Mouse (Mus musculus) lung, adult 2 months (tissue): ENCODE measurements at regions not wholly inside any gene's neighbourhood (a gene's known extent, or its start where the extent isn't known, plus 50 kb on each side); places are given as distances from the start of the nearest gene placed in this dataset.

ENCODE experiments used
- DNase-seq: peaks from one replicate; pipeline ENCODE4 v3.0.0; 2022
- H3K4me1 ChIP-seq: fragments of 200-500 bp; 2 replicates; pipeline ENCODE4 v1.6.1; 2011; ENCODE audit warnings: low read length; ENCODE audit not compliant: control insufficient read depth, insufficient read depth
- H3K4me3 ChIP-seq: fragments of 200-500 bp; replicated peaks from 2 replicates; pipeline ENCODE3; 2011; ENCODE audit warnings: low read depth, mild to moderate bottlenecking, control low read depth, low read length; ENCODE audit errors: extremely low read depth
- CTCF ChIP-seq: fragments of 200-500 bp; IDR thresholded peaks from 2 replicates; pipeline ENCODE4 v1.5.1; 2011; ENCODE audit warnings: mild to moderate bottlenecking, low read length, control low read depth; ENCODE audit not compliant: insufficient read depth
- POLR2A ChIP-seq: fragments of 200-500 bp; IDR thresholded peaks from 2 replicates; pipeline ENCODE4 v1.6.1; 2011; ENCODE audit warnings: low read depth, mild to moderate bottlenecking, control low read depth, low read length, borderline replicate concordance; ENCODE audit errors: extremely low read depth
- WGBS: fragments of 180-500 bp; shearing (Covaris S2); methylation state at CpG from one replicate; pipeline ENCODE4 v1.1.7; 2018; 5-methylcytosine and 5-hydroxymethylcytosine counted together

- no peak for TF ChIP-seq CTCF
- no peak for TF ChIP-seq POLR2A
- WGBS: 42% methylated on average over 1 of the region's 1 CpGs
- H3K4me1 ChIP-seq: no peaks in the 10 kb centered on the region
- H3K4me3 ChIP-seq: no peak overlapping the region
- DNase-seq: no peak
Measured at GRCm38 (mm10) chr19:30331850-30332249, 99.1 kb downstream of the Mbl2 start.

DNA sequence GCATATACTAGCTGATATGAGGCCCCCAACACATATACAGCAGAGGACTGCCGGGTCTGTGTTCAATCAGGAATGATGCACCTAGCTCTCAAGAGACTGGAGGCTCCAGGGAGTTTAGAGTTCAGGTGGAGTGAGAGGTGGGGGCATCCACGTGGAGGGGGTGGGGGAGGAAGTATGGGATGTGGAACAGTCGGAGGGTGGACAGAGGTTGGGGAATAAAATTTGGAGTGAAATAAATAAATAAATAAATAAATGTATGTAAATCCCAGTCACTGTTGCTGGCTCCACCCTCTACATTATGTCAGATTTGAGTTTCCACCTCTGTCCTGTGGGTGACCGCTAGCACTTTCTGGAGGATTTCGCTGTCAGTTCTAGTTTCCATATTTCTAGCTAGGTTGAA is 111.7 kb downstream of the Mbl2 start:
- WGBS: 82% methylated on average over 5 of the region's 5 CpGs
- H3K4me3 ChIP-seq: no peak overlapping the region
- H3K4me1 ChIP-seq: no peaks in the 10 kb centered on the region
- no peak for DNase-seq
- no peak for TF ChIP-seq CTCF
- no peak for TF ChIP-seq POLR2A

- TF ChIP-seq CTCF: no peak
- TF ChIP-seq POLR2A: no peak
- DNase-seq: no peak
- Histone ChIP-seq H3K4me1 (no peaks in the 10 kb centered on the region), H3K4me3 (no peak overlapping the region)
- WGBS: 76% methylated on average over 6 of the region's 6 CpGs
Measured at GRCm38 (mm10) chr19:30348924-30349323, 116.2 kb downstream of the Mbl2 start.

GRCm38 (mm10) chr19:30354981-30355380 is 122.2 kb downstream of the Mbl2 start:
- WGBS: 25% methylated on average over 4 of the region's 4 CpGs
- DNase-seq: no peak
- H3K4me1 ChIP-seq: no peaks in the 10 kb centered on the region

GRCm38 (mm10) chr19:30358961-30359360 is 126.2 kb downstream of the Mbl2 start:
- no peak for TF ChIP-seq CTCF
- TF ChIP-seq POLR2A: no peak
- Histone ChIP-seq H3K4me3 (no peak overlapping the region), H3K4me1 (no peaks in the 10 kb centered on the region)
- 86% methylated on average over 6 of the region's 6 CpGs for WGBS
- no peak for DNase-seq

More at GRCm38 (mm10) chr19:30354981-30355380, 122.2 kb downstream of the Mbl2 start:
- TF ChIP-seq POLR2A (no peak), CTCF (no peak)
- no peak overlapping the region for H3K4me3 ChIP-seq

DNA sequence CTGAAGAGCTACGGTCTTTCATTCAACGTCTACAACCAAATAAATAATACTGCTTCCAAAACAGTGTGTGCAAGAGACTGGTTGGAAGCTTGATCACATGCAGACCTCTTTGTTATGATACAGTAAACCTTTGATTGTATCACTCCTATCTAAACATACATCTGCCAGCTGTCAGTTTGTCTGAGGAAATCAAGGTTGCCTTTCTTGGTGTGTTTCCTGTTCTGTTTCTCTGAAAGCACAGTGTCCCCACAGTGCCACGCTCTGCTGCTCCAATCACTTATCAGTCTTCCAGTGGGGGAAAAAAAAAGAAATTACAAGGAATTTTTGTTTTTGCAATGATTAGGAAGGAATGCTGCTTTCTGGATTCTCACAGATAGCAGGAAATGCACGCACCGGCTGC is 139.2 kb downstream of the Mbl2 start:
- 21% methylated on average over 5 of the region's 5 CpGs for WGBS
- no peak overlapping the region for H3K4me3 ChIP-seq
- DNase-seq: no peak
- no peaks in the 10 kb centered on the region for H3K4me1 ChIP-seq
- no peak for TF ChIP-seq POLR2A
- TF ChIP-seq CTCF: no peak

- TF ChIP-seq POLR2A (no peak), CTCF (no peak)
- no peak for DNase-seq
- Histone ChIP-seq H3K4me1 (no peaks in the 10 kb centered on the region), H3K4me3 (no peak overlapping the region)
- WGBS: 68% methylated on average over 6 of the region's 6 CpGs
Measured at GRCm38 (mm10) chr19:30379767-30380166, 147.0 kb downstream of the Mbl2 start.

DNA sequence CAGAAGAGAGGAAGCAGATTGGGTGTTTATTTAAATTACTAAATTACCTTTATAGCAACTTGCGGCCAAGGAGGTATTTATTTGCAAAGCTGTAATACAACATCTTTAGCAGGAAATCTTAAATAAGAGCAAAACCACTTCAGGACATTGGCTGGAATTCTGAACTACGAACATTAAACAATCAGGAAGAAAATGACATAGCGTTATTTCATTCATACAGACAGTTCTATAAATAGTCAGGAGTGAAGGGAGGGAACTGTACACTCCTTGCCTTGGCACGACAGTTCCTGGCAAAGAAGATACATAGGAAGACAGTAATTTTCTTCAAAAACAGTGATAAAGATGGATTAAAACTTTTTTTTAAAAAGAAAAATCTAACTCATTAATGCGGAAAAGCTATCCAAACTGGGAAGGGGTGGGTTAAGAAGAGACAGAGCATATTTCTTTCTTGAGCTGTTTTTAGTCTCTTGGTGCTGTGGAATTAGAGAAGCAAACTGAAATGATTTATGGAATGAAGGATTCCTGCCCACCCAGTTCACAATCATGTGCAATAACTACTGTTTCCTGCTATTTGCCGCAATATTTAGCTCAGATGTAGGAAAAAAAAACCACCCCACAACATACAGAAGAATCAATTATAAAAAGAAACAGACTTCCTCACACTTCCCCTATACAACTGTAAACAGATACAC is 147.9 kb downstream of the Mbl2 start:
- 20% methylated on average over 6 of the region's 6 CpGs for WGBS
- TF ChIP-seq CTCF (no peak), POLR2A (no peak)
- no peak for DNase-seq
- Histone ChIP-seq H3K4me3 (no peak overlapping the region), H3K4me1 (no peaks in the 10 kb centered on the region)

DNA sequence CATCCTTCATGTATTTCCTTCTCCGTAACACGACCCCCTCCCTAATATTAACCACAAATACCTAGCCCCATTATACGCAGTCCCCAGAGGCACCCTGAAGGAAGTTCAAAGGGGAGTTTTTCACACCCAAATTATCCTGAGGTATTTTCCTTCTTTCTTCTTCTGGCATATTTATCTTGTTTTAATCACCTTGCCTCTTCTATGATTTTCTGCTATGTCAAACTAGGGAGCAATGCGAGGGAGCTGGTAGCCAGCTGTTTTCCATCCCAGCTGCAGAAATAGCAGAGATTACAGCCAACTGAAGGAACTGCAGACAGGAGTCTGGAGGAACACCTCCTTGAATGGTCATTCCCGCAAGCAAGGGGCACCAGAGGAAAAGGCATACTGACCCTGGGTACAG is 155.7 kb downstream of the Dkk1 start:
- 51% methylated on average over 5 of the region's 5 CpGs for WGBS

DNA sequence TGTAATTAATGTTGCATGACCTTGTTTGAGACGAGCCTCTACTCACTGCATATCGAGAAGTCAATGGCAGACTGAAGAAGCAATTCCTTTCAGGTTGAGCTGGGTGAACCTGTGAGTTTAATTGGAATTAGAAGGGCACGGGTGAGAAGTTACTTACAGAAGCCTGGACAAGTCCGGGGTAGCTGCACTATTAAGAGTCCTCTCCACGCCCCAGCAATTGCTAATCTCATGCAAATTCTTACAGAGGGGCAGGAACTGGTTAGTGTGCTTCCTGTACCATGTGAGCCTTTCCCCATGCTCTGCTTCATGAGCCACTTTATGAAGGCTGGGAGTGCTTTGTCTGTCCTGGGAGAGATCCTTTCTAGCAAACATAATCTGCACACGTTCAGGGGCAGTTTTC is 142.5 kb downstream of the Dkk1 start:
- TF ChIP-seq POLR2A (no peak), CTCF (no peak)
- DNase-seq: no peak
- WGBS: 82% methylated on average over 6 of the region's 6 CpGs
- Histone ChIP-seq H3K4me1 (no peaks in the 10 kb centered on the region), H3K4me3 (no peak overlapping the region)

More for the DNA sequence above, 155.7 kb downstream of the Dkk1 start:
- no peak for TF ChIP-seq CTCF
- no peak for TF ChIP-seq POLR2A
- Histone ChIP-seq H3K4me3 (no peak overlapping the region), H3K4me1 (no peaks in the 10 kb centered on the region)
- no peak for DNase-seq
